Mouse (Mus musculus) gastrocnemius, adult 18-20 months (tissue): ENCODE measurements at regions not wholly inside any gene's neighbourhood (a gene's known extent, or its start where the extent isn't known, plus 50 kb on each side); places are given as distances from the start of the nearest gene placed in this dataset.

ENCODE experiments used
- DNase-seq: peaks from one replicate; pipeline ENCODE4 v3.0.0; 2021; ENCODE audit warnings: low spot score

DNA sequence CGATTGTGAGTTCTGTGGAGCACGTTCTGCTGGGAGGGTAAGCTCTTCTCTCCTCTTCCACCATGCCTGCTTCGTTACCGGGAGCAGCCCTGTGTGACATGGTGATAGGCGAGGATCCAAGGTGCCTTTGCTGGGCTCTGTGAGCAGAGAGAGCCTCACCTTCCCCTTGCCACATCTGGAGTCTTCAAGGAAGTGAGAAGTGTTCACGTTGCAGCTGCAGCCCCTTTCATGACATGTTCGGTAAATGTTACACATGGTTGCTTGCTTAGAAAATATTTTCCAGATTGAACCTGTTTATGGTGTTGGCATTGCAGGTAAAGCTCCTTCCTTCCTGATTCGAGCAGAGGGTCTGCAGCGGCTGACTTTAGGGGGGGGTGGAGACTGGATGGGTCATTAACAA lies 244.0 kb downstream of the Ttll7 start:
- no peak for DNase-seq

DNA sequence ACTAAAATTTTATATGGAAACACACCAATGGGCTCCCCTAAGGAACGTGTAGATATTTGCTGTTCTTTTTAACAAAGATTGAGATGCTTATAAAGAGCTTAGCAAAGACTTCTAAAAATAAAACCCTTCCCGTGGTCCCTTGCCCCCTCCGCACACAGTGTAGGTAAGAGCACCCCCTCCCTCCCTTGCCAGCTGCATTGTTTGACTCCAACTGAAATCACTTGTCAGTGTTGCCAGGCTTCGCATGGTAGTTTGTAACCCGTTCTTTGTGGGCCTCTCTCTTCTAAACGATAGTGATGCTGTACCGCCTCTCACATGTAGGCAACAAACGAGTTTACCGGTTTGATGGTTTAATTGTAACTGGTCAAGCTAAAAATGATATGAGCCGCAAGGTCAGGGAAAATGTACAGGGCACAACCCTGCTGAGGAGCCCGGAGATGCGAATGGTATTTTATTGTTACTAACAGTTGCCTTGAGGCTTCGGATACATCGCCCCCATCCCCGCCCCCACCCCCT lies 246.0 kb downstream of the Ttll7 start:
- no peak for DNase-seq

DNA sequence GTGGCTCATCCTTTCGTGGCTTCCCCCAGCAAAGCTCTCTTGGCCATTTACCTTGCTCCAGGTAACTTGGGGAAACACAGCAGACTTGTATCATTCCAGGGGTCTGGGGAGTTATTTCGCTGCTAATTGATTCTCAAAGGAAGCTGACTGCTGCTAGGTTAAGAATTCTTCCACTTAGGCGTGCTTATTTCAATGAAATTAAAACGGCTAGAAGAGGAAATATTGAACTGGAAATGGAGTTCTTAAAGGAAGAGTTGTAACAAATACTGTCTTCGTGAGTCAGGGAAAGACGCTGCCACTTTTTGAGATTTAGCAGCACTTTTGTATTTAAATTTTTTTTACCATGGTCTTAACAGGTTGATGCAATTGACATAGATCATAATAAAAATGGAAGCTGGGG lies 246.4 kb downstream of the Ttll7 start:
- DNase-seq = no peak

DNA sequence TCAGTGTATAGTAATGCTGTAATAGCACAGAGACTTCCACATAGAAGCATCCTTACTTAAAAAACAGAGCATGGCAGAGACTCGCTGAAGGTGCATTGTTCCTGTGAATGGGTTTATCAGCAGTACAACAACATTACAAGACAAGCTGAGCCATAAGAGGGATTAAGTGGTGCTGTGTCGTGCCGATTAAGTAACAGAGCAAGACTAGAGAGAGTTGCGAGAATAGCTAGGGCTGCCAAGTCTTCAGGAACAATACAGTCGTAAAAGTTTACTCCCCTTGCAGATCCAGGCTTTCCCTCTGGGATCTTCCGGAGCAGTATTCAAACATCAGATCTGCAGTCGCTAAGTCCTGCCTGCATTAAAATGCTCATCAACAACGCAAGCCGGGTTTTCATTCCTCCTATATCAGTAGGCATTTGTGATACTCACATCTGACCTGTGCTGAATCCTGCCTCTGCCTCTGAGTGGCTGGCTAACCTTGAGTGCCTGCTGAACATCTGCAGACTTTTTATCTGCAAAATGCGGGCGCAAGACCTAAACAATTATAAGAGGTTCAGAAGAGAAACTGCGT lies 247.1 kb downstream of the Ttll7 start:
- no peak for DNase-seq

DNA sequence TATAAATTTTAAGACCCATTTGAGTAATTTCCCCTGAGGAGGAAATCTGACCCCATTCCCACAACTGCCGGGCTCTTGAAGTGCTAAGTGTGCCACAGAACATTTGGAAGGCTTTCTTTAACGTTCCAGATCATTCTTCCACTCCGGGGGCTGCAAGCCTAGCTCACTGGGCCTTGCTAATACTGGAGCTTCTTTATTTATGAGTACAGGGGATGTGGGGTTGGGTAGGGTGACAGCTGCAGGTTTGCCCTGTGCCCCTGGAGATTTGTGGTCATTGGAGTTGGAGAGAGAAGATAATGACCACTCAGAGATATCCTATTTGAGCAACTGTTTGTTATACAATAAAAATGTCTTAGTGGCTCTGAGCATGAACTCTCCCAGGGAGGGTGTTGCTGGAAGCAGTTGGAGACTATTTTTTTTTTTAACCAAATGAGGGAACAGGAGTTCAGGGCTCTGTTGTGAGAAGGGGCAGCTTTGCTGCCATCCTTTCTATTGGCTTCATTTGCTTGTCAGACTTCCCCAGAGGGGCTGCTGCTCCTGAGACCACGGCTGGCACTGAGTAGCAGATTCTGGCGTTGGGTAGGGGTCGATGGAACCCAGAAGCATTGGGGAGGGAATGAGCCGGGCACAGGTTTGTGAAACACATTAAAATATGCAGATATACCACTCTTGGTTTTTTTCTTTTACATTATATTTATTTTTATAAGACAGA lies 249.0 kb downstream of the Ttll7 start:
- DNase-seq = no peak

DNA sequence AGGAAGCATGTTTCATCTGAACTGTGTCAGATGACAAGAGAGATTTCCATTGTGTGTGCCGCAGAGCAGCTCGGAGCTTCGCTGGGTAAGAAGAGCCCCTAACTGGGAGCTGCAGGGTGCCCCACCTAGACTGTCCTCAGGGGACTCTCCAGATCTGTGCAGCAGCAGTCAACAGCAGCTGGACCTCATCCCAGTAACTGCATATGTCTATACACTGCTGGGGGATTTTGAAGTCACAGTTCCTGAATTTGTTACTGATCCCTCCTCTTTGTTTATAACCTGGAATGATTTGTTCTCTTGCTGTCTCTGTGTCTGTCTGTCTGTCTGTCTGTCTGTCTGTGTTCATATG lies 249.6 kb downstream of the Ttll7 start:
- no peak for DNase-seq

DNA sequence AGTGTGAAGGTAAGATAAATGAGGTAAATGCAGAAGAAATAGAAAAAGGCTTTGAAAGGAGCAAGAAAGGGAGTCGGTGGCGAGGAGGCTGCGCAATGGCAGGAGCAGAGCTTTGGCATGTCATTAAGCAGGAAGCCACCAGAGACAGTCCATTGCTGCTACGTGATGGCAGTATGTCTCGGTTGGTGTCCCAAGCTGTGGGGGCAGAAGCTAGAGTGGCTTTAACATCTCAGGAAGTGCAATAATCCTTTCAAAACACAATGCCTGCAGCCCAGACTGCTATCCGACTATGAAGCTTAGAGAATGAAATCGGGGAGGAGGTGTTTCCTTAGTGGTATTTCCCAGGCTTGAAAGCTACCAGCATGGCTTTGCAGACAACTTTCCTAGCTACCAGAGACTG lies 251.3 kb downstream of the Ttll7 start:
- no peak for DNase-seq

DNA sequence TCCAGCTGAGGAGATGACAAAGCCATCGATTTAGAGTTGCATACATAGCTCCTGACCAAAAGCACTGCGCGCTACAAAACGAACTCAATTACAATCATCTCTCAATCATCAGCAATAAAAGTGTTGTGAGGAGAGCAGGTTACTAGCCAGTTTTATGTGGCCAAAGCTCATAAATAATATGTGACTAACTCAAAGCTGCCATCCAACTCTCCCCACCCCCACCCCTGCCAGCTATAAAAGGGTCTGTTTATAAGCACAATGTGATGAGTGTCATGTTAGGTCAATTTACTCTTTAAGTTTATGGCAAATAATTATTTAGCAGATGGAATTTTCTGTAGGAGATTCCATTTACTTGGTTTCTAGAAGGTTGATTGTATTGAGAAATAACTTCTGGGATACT lies 265.4 kb downstream of the Ttll7 start:
- no peak for DNase-seq

DNA sequence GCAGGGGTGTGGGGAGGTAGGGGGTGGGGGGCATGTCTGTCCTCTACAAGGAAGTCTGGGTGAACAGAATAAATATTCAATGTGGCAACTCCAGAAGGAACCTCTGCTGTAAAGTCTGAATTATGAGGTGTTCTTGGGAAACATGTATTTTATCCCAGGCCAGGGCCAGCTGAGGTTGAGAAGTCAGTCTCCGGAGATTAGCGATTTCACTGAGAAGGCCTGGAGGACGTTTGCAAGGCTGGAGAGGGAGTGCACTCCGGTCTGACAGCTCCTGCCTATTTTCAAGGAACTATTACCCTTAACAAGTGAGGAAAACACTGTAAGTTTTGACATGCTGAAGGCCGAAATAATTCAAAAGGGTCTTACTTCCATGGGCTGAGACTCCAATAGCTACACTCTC lies 265.9 kb downstream of the Ttll7 start:
- DNase-seq = no peak

DNA sequence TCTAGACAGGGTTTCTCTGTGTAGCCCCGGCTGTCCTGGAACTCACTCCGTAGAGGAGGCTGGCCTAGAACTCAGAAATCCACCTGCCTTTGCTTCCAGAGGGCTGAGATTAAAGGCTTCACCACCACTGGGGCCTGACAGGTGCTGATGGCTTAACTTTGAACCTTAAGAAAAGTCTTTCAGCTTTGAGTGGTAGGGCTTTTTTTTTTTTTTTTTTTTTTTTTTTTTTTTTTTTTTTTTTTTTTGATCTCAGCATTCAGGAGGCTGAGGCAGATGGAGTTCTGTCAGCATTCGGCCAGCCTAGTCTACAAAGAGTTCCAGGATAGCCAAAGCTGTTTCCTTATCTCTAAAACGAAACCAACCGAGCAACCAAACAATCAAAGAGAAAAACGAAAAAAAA lies 266.5 kb downstream of the Ttll7 start:
- no peak for DNase-seq

DNA sequence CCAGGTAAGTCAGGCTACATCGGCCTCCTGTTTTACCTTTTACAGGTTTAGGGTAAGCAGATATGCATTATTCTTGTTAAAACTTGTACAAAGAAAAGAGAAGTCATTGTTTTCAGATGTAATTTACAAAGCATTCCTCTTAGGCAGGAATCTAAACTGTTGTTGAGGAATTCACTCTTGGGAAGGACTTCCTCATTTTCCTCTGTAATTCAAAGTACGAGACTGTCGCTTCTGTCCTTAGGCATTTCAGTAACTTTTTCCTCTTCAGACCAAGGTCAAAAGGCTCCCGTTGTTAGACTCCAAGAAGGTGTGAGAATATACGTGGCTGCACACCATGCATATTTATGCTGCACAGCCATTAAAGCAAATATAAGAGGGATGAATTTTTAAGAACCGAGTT lies 269.7 kb downstream of the Ttll7 start:
- no peak for DNase-seq

DNA sequence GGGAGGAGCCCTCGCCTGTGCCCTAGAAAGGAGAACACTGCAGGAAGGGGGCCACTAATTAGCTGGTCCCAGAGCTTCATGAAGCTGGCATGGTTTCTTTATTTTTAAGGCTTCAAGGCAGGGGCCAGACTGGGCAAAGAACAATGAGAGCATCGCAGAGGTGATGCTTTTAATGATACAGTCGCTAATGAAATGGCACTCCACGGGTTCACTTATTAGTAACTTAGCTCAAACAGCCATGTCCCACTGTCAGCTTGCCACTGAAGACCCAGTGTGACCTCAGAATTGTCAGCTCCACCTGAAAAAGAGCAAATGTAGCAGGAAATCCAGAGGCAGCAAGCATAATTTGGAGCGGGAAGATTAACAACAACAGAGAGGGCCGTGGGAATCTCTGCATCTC lies 275.6 kb downstream of the Ttll7 start:
- DNase-seq = no peak

DNA sequence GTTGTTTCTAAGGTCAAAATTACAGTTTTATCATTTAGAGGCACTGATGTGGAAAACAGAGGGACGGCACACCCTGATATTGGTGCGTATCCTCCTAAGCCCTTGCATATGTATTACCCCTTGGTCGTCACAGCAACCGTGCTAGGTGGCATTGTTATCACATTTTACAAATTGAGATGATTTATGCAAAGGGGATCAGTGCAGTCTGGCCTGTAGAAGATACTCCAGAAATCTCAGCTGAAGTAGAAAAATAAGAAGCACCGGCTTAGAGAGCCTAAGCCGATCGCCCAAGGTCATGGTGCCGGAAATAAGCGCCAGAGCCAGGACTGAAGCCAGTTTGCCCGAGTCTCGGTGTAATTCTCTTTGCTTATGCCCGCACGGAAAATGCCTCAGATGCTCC lies 280.7 kb downstream of the Ttll7 start:
- DNase-seq = no peak

DNA sequence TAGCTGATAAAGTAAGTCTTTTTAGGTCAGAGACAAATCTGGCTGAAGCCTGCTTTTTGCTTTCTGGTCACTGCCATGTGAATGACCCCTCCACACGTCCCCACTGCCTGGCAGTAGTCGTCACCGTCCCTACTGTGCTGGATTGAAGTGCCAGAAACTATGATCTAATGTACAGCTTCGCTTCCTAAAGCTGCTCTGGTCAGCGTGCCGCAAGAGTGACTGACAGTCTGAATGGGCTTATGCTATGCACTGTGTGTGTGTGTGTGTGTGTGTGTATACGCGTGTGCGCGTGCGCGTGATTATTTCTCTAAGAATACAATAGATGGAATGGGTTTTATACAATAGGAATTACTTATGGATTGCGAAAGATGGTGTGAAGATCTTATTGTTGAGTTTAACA lies 281.2 kb downstream of the Ttll7 start:
- no peak for DNase-seq

DNA sequence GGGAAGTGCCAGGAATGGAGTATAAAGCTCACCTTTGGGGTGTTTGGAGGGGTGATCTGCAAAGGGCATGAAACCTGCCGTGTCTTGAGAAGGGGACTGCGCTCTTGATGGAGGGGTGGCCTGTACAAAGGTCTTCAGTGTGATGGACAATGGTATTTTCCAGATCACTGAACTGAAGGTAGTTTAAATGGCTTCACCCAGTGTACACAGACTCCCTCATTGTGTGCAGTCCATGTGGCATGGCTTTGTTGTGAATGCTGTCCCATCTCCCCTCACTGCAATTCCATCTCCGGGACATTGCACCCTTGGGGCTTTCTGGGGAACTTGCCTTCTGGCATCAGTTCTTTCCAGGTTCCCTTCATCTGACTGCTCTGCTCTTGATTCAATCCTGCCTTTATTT lies 288.2 kb downstream of the Ttll7 start:
- no peak for DNase-seq

DNA sequence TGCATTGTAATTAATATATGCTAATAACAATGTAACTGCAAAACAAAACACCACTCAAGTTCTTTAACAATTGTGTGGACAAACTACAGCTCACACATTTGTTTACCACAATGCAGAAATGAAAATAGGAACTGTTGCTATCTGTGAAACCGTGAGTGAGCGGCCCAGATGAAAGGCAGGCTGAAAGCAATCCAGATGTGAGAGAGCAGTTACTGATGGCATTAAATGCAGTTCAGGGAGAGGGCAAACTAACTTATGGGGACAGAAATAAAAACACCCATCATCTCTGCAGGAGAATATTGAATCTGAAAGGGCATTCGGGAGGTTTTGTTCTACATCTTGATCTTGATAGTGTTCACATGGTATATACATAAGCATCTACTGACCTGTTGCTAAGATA lies 301.3 kb downstream of the Ttll7 start:
- DNase-seq = no peak

DNA sequence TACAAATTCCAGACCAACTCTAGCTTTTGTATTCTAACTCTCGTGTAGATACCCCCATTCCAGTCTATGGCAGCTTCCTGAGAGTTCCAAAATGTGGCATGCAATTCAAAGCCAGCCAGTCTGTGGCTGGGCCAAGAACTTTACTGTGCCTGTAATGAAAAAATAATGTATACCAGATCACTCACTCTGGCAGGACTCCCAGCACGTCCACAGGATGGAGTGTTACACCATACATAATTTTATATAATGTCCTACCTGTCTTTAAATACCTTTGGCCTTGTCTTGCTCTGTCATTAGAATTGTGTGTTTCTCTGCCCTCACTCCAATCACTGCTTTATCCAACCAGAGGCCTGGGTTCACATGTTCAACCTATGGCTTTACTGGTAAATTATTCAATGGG lies 301.8 kb downstream of the Ttll7 start:
- DNase-seq = no peak

DNA sequence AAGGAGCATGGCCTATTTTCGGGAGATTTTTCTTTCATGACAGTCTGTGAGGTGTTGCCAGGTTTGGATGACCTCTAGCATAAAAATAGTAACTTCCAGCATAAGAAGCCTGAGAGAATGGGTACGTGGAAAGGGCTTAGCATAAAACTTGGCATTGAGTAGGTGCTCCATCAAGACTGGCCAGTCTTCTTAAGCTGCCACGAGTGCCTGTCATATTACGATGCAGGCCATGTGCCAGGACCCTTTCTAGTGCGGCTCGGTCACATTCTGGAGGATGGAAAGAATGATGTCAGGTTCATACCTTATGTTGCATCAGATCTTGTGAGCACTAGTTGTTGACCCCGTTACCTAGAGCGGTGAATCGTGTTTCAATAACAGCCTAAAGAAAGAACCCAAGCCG lies 311.0 kb downstream of the Ttll7 start:
- peak; percentile 36 for DNase-seq

DNA sequence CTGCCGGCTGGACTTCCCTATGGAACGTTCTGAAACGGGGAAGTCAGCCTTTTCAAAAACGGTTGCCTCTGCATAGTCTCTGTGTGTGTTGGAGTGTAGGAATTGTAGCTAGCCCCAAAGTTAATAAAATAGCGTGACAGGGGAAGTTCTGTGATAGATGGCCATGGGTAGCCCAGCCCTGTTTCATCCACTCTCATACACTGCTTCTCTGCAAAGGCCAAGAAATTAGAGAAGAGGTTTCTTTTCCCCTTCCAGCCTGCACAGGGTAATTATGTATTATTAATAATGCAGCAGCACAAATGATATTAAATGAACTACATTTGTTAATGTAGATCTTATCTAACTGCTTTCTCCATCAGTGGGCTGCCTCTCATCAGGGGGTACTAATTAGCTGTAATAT lies 311.4 kb downstream of the Ttll7 start:
- DNase-seq = no peak

DNA sequence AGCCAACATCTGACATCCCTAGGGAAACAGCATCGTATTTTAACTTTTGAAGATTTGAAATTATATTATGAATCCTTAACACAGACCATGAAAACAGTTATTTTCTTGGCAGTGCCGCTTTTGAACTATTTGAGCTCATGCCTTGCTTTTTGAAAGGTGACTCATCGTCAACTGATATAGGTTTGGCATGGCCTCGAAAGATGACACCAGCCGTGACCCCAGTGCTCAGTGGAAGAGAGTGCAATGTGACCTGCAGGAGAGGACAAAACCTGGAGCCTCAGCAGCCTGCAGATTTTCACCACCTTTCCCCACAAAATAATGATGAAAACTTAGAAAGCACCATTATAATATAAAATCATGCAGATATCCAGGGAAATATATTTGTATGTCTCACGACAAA lies 312.8 kb downstream of the Ttll7 start:
- DNase-seq = no peak

DNA sequence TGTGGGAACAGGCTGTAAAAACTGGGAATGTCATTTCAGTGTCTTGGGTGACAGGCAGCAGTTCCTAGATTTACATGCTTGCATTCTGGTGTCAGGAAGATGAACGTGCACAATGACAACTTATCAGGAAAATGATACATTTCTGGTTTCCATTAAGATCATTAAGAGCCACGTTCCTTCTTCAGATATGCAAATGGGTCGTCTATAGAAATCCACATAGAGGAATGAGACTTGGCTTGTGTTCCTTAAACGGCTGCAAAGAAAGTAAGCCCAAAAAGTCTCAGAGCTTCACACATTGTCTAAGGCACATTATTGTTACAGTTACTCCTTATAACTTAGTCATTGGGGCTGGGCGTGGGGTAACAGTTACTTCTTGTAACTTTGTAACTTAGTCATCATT lies 314.4 kb downstream of the Ttll7 start:
- no peak for DNase-seq

DNA sequence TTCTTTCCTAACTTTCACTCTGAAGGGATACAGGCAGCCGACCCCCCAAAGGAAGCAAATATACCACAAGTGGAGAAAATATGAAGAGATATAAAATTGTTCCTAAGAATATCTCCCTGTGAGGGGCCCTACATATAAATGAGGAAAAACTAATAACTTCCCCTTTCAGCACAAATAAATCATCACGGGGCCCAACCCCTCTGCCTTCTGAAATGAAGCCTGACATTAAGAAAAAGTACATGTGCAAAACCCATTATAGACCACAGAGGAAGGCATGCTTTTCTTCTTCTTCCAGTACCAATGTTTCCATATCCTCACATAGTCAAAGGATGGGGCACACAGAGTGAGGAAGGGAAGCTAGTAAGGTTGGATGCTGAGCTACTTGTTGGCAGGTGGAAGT lies 317.0 kb downstream of the Ttll7 start:
- DNase-seq = no peak

DNA sequence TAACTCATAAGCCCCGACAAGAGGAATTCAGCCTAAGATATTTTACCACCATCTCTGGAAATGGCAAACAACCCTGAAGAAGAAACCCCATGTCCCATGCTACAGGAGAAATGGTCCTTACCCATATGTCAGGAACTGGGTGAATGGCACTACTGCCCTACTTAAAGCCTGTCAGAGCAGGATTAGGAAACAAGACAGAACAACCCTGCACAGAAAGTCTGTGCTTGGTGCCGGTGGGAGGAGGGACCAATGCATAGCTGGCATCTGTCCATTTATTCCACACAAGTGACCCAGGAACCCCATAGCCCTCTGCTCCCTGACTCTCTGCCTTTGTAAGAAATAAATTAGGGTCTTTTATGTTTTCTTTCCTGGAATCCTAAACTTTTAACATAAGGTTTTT lies 317.9 kb downstream of the Ttll7 start:
- no peak for DNase-seq

DNA sequence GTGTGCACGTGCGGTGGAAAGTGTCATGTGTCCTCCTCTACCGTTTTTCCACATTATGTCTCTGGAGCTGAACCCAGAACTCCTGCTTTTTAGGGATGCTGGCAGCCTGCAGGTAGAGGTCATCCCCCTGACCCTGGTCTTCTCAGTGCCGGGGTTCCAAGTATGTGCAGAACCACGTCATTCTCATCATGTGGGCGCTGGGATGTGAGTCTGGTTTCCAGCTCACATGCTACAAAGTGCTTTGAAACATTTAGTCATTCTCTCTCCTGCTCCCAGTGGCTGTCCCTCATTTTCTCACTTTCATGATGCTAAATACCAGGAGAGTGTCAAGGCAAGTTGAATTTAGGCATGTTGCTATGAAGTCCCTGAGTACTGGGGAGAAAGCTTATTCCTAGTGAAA lies 326.6 kb downstream of the Ttll7 start:
- DNase-seq = no peak
